Mouse (Mus musculus): ENCODE data around the gene Cmtm8.

DNA sequence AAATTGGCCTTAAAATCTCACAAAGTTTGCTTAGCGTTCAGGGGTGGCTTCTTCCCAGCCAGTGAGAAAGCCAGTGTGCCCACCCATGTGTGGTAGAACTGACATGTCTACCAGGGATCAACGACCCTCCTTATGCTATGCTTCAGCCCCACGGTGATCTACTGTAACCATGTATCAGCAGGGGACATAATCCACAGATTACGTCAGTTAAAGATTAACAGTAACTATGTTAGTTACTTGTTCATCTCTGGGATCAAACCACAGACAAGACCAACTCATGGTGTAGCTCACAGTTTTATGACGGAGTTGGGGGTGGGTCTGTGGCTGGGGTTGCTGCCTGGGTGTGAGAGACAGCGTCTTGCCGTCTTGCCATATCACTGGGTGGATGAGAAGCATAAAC, 19.8 kb downstream of the Cmtm8 start:
- TF ChIP-seq GATA1 (IDR thresholded peaks at IDR 0.05; ENCODE audit: low read length) (no peak), TAL1 (IDR thresholded peaks at IDR 0.05; ENCODE audit: low read length) (no peak)

Data from erythroblast, embryonic 14.5 days (primary cell).